In genomic region chr19:20035223-20035622, GRCm38 (mm10) we compare ENCODE assay signal across 25 mouse cellular contexts.
"Had no signal": no experiment of that assay in that cellular context is flagged by ENCODE, and none has a peak within 500 bp of the region (broad histone marks: within the 10 kb centered on the region; RNA-seq: fewer than 3 reads in every experiment).

No protein-coding gene starts in this region.

- H3K27me3 ChIP-seq: heart, embryonic 12.5 days; hindbrain, embryonic 12.5 days; intestine, embryonic 15.5 days; limb, embryonic 12.5 days; liver, embryonic 13.5 days had no signal

- H3K27ac ChIP-seq: heart, embryonic 10.5 days; hindbrain, embryonic 10.5 days; hindbrain, embryonic 12.5 days; hindbrain, embryonic 14.5 days; intestine, embryonic 15.5 days; layer of hippocampus, adult 2 months; left cerebral cortex, adult 2 months; limb, embryonic 10.5 days; limb, embryonic 12.5 days; liver, embryonic 13.5 days had no signal

- H3K4me3 ChIP-seq: heart, embryonic 10.5 days; heart, embryonic 12.5 days; hindbrain, embryonic 10.5 days; hindbrain, embryonic 12.5 days; intestine, embryonic 15.5 days; layer of hippocampus, adult 2 months; left cerebral cortex, adult 2 months; limb, embryonic 10.5 days; limb, embryonic 12.5 days; liver, embryonic 13.5 days had no signal

- H3K4me1 ChIP-seq: heart, embryonic 10.5 days; heart, embryonic 12.5 days; hindbrain, embryonic 10.5 days; hindbrain, embryonic 12.5 days; intestine, embryonic 15.5 days; limb, embryonic 10.5 days; limb, embryonic 12.5 days; liver, embryonic 13.5 days had no signal

- H3K4me2 ChIP-seq: heart, embryonic 12.5 days; hindbrain, embryonic 12.5 days; hindbrain, embryonic 14.5 days; intestine, embryonic 15.5 days; limb, embryonic 12.5 days; liver, embryonic 11.5 days; liver, embryonic 13.5 days had no signal

- H3K9ac ChIP-seq: heart, embryonic 12.5 days; hindbrain, embryonic 12.5 days; hindbrain, embryonic 14.5 days; intestine, embryonic 15.5 days; limb, embryonic 12.5 days; liver, embryonic 13.5 days had no signal

- H3K36me3 ChIP-seq: heart, embryonic 10.5 days; heart, embryonic 12.5 days; hindbrain, embryonic 10.5 days; hindbrain, embryonic 12.5 days; intestine, embryonic 15.5 days; limb, embryonic 10.5 days; limb, embryonic 12.5 days; liver, embryonic 13.5 days had no signal

- H3K9me3 ChIP-seq: heart, embryonic 10.5 days; heart, embryonic 12.5 days; hindbrain, embryonic 10.5 days; hindbrain, embryonic 12.5 days; intestine, embryonic 15.5 days; limb, embryonic 10.5 days; limb, embryonic 12.5 days; liver, embryonic 13.5 days had no signal

- ATAC-seq: hindbrain, embryonic 16.5 days; inflammation-experienced regulatory T-cells, adult 6 months; intestine, embryonic 15.5 days; intestine, postnatal 0 days had no signal

- DNase-seq: gastrocnemius, postnatal 14 days; heart, adult 18-20 months; heart, postnatal 10 days; heart, postnatal 4 days; kidney, adult 18-20 months; kidney, adult 8-10 months; kidney, postnatal 10 days; kidney, postnatal 25 days; kidney, postnatal 4 days; liver; liver, embryonic 13.5 days had no signal
